Mouse (Mus musculus) olfactory bulb, adult 2 months (tissue): Measurements from ENCODE around the gene Olfr654.

Experiments used
- CTCF ChIP-seq: fragments of 200-500 bp; IDR thresholded peaks from 2 replicates; pipeline ENCODE4 v1.5.1; 2012; ENCODE audit warnings: low read depth, mild to moderate bottlenecking, low read length, moderate library complexity; ENCODE audit not compliant: insufficient read depth
- POLR2A ChIP-seq: fragments of 200-500 bp; IDR thresholded peaks from 2 replicates; pipeline ENCODE4 v1.6.1; 2012; ENCODE audit warnings: mild to moderate bottlenecking, low read depth, low read length, moderate library complexity; ENCODE audit not compliant: insufficient read depth

- no peak for TF ChIP-seq CTCF
- no peak for TF ChIP-seq POLR2A
Observed at GRCm38 (mm10) chr7:104604727-104605126, 17.9 kb downstream of the Olfr654 start.
